Mouse (Mus musculus): ENCODE data around the gene Gmfb. TPM values are rescaled to one million over a fixed set of nuclear protein-coding genes. Genes with fewer than 3 reads are reported as not detected.
A peak's percentile ranks its signal among the peaks of the same experiment; 100 is the strongest.

Gene Gmfb
- polyA plus RNA-seq, 1 experiment, result 23.9 TPM

DNA sequence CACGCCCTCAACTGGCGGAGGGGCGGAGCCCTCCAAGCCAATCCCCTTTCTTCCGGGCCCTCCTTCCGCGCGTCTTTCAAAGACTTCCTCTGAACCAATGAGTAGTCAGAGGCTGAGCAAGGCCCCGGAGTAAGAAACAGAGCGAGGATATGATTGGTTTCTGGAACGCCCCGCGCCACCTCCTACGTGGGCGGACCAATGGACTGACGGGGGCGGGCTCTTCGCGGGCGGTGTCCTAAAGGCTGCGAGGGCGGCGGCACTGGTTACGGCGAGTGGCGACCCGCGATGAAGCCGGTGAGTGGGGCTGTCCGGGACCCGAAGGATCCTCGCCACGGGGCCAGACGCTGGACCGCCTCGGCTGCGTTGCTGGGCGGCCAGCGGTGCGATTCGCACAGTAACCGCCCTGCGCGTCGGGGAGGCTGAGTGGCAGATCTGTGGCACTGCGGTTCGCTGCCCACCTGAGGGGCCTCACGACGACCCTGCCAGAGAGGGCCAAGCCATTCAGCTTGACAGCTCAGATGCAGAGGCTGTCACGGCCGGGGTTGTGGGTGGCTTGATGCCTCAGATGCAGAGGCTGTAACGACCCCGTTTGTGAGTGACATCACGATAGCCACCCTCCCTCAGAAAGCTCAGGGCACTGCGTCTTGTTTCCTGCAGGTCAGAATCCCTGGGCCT is 61.5 kb downstream of the Gmfb start, which contains the start of gene Cdkn3:
Gene Cdkn3 (plus strand): TSS at position 187 of the 675 bp plus-strand sequence.
- H3K4me3 ChIP-seq (ENCODE audit: control insufficient read depth, insufficient read depth, low read length), result peak within 1 kb of the TSS; percentile 88
- under 1% methylated on average over 54 of the region's 54 CpGs for WGBS
- DNase-seq, result peak; percentile 92
- no peaks in the 10 kb centered on the region for H3K27me3 ChIP-seq (ENCODE audit: control insufficient read depth, insufficient read depth, low read length)
- peaks cover 7% of the 10 kb centered on the region; the same call in 1 of the 2 replicates for H3K36me3 ChIP-seq (ENCODE audit: control insufficient read depth, insufficient read depth, low read length)
- no peak within 1 kb of the TSS for H3K27ac ChIP-seq (ENCODE audit: control insufficient read depth, insufficient read depth, low read length)
- H3K4me1 ChIP-seq (replicated peaks; ENCODE audit: control insufficient read depth, insufficient read depth, low read length), result peaks cover 6% of the 10 kb centered on the region; the same call in 1 of the 2 replicates
- TF ChIP-seq POLR2A (IDR thresholded peaks at IDR 0.05; ENCODE audit: control insufficient read depth, extremely low read depth, insufficient read depth, low read length, poor library complexity) (peak; percentile 53), CTCF (IDR thresholded peaks at IDR 0.05; ENCODE audit: borderline replicate concordance, control insufficient read depth, extremely low read depth, insufficient read depth, low read length, poor library complexity) (0 out of 2 replicates have a peak, but pooled peaks have one; percentile 45)

- TF ChIP-seq CTCF (IDR thresholded peaks at IDR 0.05; ENCODE audit: borderline replicate concordance, control insufficient read depth, extremely low read depth, insufficient read depth, low read length, poor library complexity) (no peak), POLR2A (IDR thresholded peaks at IDR 0.05; ENCODE audit: control insufficient read depth, extremely low read depth, insufficient read depth, low read length, poor library complexity) (no peak)
- Histone ChIP-seq H3K27me3 (ENCODE audit: control insufficient read depth, insufficient read depth, low read length) (no peaks in the 10 kb centered on the region), H3K4me1 (replicated peaks; ENCODE audit: control insufficient read depth, insufficient read depth, low read length) (peaks cover 6% of the 10 kb centered on the region; the same call in 1 of the 2 replicates), H3K4me3 (ENCODE audit: control insufficient read depth, insufficient read depth, low read length) (no peak overlapping the region), H3K36me3 (ENCODE audit: control insufficient read depth, insufficient read depth, low read length) (0 out of 2 replicates have a peak, but pooled peaks cover 3% of the 10 kb centered on the region), H3K27ac (ENCODE audit: control insufficient read depth, insufficient read depth, low read length) (no peak overlapping the region)
- no peak for DNase-seq
- WGBS, result 4% methylated on average over 7 of the region's 7 CpGs
Observed at GRCm38 (mm10) chr14:46759970-46760354, 62.1 kb downstream of the Gmfb start.

Other genes with a start within 250 kb of the Gmfb start
- gene Cdkn3, start 61.7 kb downstream of the Gmfb start, polyA plus RNA-seq (2012; rRNA removed), result 8.2 and 8.3 TPM in 2 replicates
- gene Cnih1, start 33.8 kb downstream of the Gmfb start, polyA plus RNA-seq (2012; rRNA removed), result 59.0 and 63.6 TPM in 2 replicates
- 6.1 and 8.0 TPM in 2 replicates for gene Cgrrf1, start 9.9 kb upstream of the Gmfb start, polyA plus RNA-seq (2012; rRNA removed)
- 1.5 and 3.1 TPM in 2 replicates for gene Samd4, start 60.6 kb upstream of the Gmfb start, polyA plus RNA-seq (2012; rRNA removed)